Mouse (Mus musculus): ENCODE results near the gene Rfk.

GRCm38 (mm10) chr19:17385022-17385421 lies 8.8 kb upstream of the Rfk start:
- TF ChIP-seq CTCF (IDR thresholded peaks at IDR 0.05; ENCODE audit: low read depth, low read length) (no peak), POLR2A (IDR thresholded peaks at IDR 0.05; ENCODE audit: extremely low read depth, insufficient read depth, low read length) (no peak)
